Mouse (Mus musculus): ENCODE measurements around the gene Irf7. TPM values are rescaled to one million over a fixed set of nuclear protein-coding genes. Genes with fewer than 3 reads are reported as not detected.
"Not testable (repeated sequence)": the region's sequence is repeated elsewhere in the genome, so short reads cannot be mapped to it uniquely, and the experiment has no call there.

Irf7 gene
- total and polyA plus RNA-seq, 3 experiments: 7.7 to 26.2 (median 10.5) TPM

DNA sequence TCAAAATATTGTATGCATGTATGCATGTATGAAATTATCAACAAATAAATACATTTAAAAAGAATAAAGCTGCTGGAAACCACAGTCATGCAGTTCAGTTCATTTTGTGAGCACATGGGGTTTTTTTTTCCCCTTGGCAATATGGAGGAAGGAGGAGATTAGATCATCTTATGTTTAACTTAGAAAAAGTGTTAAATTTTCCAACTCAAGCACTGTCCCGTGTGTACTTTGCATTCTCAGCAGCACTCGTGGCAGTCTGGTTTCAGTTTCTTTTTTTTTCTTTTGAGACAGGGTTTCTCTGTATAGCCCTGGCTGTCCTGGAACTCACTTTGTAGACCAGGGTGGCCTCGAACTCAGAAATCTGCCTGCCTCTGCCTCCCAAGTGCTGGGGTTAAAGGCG is 15.8 kb downstream of the Irf7 start:
- peaks cover 2 to 23% of the 10 kb centered on the region in 2 experiments; a peak in 3 of 4 replicates for H3K4me1 ChIP-seq (ENCODE audit: control insufficient read depth in 1 of 2, insufficient read depth in 2 of 2)
- H3K36me3 ChIP-seq (replicated peaks in 1 of 2; ENCODE audit: control insufficient read depth in 1 of 2, insufficient read depth in 1 of 2, low read length in 1 of 2): peaks cover 70 to 92% of the 10 kb centered on the region in 2 experiments
- H3K79me2 ChIP-seq (replicated peaks; ENCODE audit: control insufficient read depth, extremely low read depth, insufficient read depth, poor library complexity, severe bottlenecking); H3K4me3 ChIP-seq (replicated peaks in 1 of 3; ENCODE audit: low read depth in 2 of 3, low read length in 2 of 3, poor library complexity in 1 of 3); H3K27me3 ChIP-seq (replicated peaks); H3K4me2 ChIP-seq (ENCODE audit: insufficient read depth, low read depth, poor library complexity, severe bottlenecking); H3K9ac ChIP-seq (ENCODE audit: insufficient read depth, low read depth); H3K9me3 ChIP-seq (replicated peaks; ENCODE audit: low read length); in situ Hi-C loops (cut with MboI; ENCODE audit: low pct_ligation_motif_present, low pct_unique_long_range_greater_than_20kb, low sequenced_read_pairs); dilution Hi-C loops (cut with MboI; ENCODE audit: extremely low pct_ligation_motif_present, extremely low pct_unique_long_range_greater_than_20kb, low sequenced_read_pairs): not testable (repeated sequence)
- TF ChIP-seq EP300 (IDR thresholded peaks at IDR 0.05; ENCODE audit: low read length): peak; percentile 39; the same call in 1 of the 2 replicates
- peak; percentile 64; the same call in 1 of the 2 replicates for TF ChIP-seq JUN (IDR thresholded peaks at IDR 0.05; ENCODE audit: insufficient read depth, low read depth, low read length)
- peak; percentile 18; the same call in 1 of the 2 replicates for TF ChIP-seq IRF4 (IDR thresholded peaks at IDR 0.05; ENCODE audit: low read depth, low read length)
- peak; percentile 71; the same call in 1 of the 2 replicates for TF ChIP-seq MEF2A (IDR thresholded peaks at IDR 0.05; ENCODE audit: borderline replicate concordance, low read depth, low read length)
- TF ChIP-seq JUND (conservative IDR thresholded peaks at IDR 0.05; ENCODE audit: low read depth, low read length): 0 out of 2 replicates have a peak, but pooled peaks have one; percentile 11
- 0 out of 2 replicates have a peak, but pooled peaks have one; percentile 32 for TF ChIP-seq SIN3A (IDR thresholded peaks at IDR 0.05; ENCODE audit: low read length)
- TF ChIP-seq BHLHE40 (IDR thresholded peaks at IDR 0.05; ENCODE audit: low read depth, low read length): peak; percentile 72
- TF ChIP-seq MYC (IDR thresholded peaks at IDR 0.05; ENCODE audit: low read depth, low read length): 0 out of 2 replicates have a peak, but pooled peaks have one; percentile 42
- peak; percentile 55; the same call in 1 of the 2 replicates for TF ChIP-seq ZNF384 (IDR thresholded peaks at IDR 0.05; ENCODE audit: low read depth, low read length)
- peak; percentile 70 for TF ChIP-seq ETS1 (conservative IDR thresholded peaks at IDR 0.05; ENCODE audit: low read depth, low read length)
- peak; percentile 41 for DNase-seq (ENCODE audit: extremely low read depth)
- peak overlapping the region; percentile 34; the same call in 1 of the 2 replicates for H3K27ac ChIP-seq (ENCODE audit: insufficient read depth, low read depth)

GRCm38 (mm10) chr7:141231551-141231950 is 34.7 kb downstream of the Irf7 start:
- DNase-seq (ENCODE audit: extremely low read depth): no peak
- Histone ChIP-seq H3K27ac (ENCODE audit: insufficient read depth, low read depth) (no peak overlapping the region), H3K4me3 (replicated peaks in 1 of 3; ENCODE audit: low read depth in 2 of 3, low read length in 2 of 3, poor library complexity in 1 of 3) (no peak overlapping the region), H3K9ac (ENCODE audit: insufficient read depth, low read depth) (no peak overlapping the region), H3K4me1 (ENCODE audit: control insufficient read depth in 1 of 2, insufficient read depth in 2 of 2) (peaks cover 4 to 30% of the 10 kb centered on the region in 2 experiments; a peak in 3 of 4 replicates), H3K36me3 (replicated peaks in 1 of 2; ENCODE audit: control insufficient read depth in 1 of 2, insufficient read depth in 1 of 2, low read length in 1 of 2) (peaks cover 43 to 60% of the 10 kb centered on the region in 2 experiments), H3K4me2 (ENCODE audit: insufficient read depth, low read depth, poor library complexity, severe bottlenecking) (no peak overlapping the region), H3K79me2 (replicated peaks; ENCODE audit: control insufficient read depth, extremely low read depth, insufficient read depth, poor library complexity, severe bottlenecking) (peaks cover 51% of the 10 kb centered on the region), H3K9me3 (replicated peaks; ENCODE audit: low read length) (peaks cover 6% of the 10 kb centered on the region), H3K27me3 (replicated peaks) (peaks cover 5% of the 10 kb centered on the region)
- TF ChIP-seq IRF4 (IDR thresholded peaks at IDR 0.05; ENCODE audit: low read depth, low read length): no peak
- TF ChIP-seq HCFC1 (IDR thresholded peaks at IDR 0.05; ENCODE audit: low read depth, low read length): no peak
- TF ChIP-seq CTCF (conservative IDR thresholded peaks at IDR 0.05 in 1 of 2, IDR thresholded peaks at IDR 0.05 in 1 of 2; ENCODE audit: low read depth in 2 of 2, low read length in 2 of 2): no peak
- TF ChIP-seq ELF1 (IDR thresholded peaks at IDR 0.05; ENCODE audit: low read depth, low read length): no peak
- in situ Hi-C loops (cut with MboI; ENCODE audit: low pct_ligation_motif_present, low pct_unique_long_range_greater_than_20kb, low sequenced_read_pairs) (no loop called here), dilution Hi-C loops (cut with MboI; ENCODE audit: extremely low pct_ligation_motif_present, extremely low pct_unique_long_range_greater_than_20kb, low sequenced_read_pairs) (no loop called here)
